Mouse (Mus musculus) megakaryocyte, adult 5-6 weeks (primary cell): Measurements from ENCODE around the gene Sphk1. TPM values are rescaled to one million over a fixed set of nuclear protein-coding genes. Genes with fewer than 3 reads are reported as not detected.
A peak's percentile ranks its signal among the peaks of the same experiment; 100 is the strongest.

ENCODE experiments used
- ATAC-seq: 2 replicates; pipeline ENCODE4 v1.8.0; 2016; ENCODE audit warnings: mild to moderate bottlenecking, inconsistent platforms; ENCODE audit not compliant: poor library complexity, severe bottlenecking
- total RNA-seq, 2 experiments: library from RNA; stranded (forward) in 1 of 2; stranded (reverse) in 1 of 2; fragments of 153-499, 151-499 nt in 1 of 2; fragments of 221-1000, 200-1000 nt in 1 of 2; gene quantifications; 2 replicates each; pipeline versions ENCODE4 v1.2.3 to v1.2.4; 2015 to 2017

The Sphk1 gene
- total RNA-seq, 2 experiments from 2014 or later: 0.60 to 1.7 TPM

DNA sequence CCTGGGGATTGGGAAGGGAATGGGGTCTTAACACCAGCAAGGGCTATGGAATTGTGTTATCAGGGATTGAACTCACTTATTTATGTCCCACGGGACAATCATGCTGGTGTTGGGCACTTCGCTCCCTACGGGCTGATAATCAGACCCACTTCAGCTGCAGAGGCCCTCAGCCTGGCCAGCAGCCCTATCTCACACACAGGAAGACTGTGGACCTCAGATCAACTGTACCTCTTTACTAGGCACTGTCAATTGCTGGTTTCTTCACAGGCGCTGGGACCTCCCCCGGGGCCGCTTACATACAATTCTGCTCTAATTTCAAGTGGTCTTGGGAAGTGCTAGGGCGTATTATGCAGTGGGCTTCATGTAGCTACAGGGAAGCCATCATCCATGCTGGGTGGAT, 6.0 kb downstream of the Sphk1 start:
- ATAC-seq: no peak

DNA sequence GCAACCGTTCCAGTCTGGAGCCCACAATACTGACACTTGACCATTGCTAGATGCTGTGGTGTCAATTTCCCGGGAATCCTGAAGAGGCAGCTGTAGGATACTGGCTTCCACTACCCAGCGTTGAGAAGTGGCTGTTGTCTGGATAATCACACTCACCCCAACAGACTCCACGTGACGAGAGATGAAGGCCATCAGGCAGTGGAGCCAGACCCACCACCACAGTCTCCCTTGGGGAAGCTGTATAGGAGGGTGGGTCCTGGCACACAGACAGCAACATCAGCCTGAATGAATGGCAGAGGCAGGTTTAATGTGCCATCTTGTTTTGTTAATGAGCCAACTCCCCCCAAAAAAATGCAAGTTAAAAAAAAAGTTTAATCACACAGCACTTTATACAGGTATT, 6.7 kb downstream of the Sphk1 start:
- no peak for ATAC-seq

DNA sequence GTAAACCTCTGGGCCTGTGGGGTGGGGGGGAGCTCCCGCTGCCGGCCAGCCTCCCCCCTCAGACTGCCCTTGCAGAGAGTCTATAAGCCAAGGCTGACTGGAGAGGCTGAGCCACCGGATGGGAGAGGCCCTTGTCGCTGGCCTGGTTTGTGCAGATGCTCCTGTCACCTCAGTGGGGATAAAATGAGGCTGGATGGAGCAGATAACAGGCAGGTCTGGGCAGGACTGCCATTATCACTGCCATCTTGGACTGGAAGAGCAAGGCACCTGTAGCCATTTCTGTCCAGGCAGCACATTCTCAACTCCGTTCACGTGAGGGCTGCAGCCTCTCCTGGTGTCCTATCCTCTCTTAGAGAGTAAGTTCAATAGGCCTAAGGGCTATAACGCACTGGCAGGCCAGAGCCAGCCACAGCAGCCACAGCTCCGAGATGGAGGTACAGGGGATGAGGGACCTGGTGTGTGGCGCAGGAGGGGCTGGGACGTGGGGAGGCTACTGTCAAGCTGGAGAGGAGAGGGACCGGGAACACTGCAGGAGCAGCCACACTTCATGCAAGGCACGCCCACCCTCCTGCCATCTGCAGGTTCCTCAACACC, 7.5 kb downstream of the Sphk1 start:
- ATAC-seq: no peak

GRCm38 (mm10) chr11:116541183-116541582, 10.5 kb downstream of the Sphk1 start:
- no peak for ATAC-seq

DNA sequence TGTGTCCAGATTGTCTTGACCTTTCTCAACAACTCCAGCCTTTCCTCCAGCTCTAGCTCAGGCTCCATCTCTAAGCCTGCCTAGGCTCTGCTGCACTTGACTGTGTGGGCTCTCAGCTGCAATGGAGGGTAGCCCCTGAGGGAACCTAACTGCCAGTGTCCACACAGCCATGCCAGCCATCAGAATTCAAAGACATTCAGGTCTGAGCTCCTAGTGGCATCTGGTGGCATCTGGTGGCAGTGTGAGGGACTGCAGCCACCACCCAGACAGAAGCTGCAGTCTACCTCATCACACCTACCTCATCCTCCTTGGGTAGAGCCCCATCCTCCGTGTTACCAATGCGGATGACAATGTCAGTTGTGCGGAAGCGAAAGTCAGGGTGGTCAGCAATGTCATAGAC, 12.4 kb downstream of the Sphk1 start:
- ATAC-seq: peak; percentile 54

DNA sequence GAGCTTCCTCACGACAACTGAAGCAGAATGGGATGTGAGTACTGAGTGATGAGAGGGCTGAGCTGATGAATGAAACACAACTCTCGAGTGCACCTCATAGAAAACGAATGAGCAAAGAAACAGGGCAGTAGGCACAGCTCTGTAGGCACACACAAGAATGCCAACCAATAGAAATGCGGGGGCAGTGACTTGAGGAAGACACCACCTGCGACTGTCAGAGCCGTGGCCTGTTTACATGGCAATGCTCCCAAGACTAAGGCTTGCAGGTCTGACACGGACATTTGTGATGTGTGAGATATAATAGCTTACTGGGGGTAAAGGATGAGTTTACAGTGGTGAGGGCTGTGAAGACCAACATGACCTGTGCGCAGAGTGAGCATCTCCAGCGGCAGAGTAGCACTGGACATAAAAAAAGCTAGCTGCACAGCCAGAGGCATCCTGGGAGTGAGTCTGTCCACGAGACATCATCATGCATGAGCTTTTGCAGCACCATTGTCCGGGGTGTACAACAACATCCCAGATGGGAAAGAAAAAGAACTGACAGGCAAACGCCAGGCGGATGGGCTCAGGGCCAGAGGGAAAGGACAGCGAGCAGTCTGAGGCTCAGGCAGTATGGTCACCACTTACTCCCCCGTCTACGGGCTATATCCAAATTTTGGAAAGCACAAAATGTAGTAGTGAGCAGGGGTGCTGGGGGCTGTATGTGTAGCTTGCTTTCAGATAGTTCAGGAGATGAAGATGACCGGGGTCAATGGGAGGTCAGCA, 16.8 kb downstream of the Sphk1 start:
- ATAC-seq: no peak

DNA sequence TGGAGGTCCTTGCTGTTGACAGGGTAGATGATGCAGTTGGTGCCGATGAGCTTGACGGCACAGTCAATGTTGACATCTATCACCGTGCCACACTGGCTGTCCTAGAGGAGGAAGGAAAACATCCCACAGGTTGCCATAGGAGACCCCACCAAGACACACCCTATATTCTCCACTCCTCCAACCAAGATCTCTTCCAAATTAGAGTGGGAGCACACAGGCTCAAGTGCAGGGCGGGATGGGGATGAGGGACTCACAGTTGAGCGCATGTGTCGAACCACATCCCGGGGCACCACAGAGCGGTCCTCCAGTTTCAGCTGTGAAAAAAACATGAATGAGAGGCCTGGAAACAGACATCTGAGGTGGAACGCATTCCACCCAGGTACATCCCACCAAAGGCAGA, 18.1 kb downstream of the Sphk1 start:
- no peak for ATAC-seq

DNA sequence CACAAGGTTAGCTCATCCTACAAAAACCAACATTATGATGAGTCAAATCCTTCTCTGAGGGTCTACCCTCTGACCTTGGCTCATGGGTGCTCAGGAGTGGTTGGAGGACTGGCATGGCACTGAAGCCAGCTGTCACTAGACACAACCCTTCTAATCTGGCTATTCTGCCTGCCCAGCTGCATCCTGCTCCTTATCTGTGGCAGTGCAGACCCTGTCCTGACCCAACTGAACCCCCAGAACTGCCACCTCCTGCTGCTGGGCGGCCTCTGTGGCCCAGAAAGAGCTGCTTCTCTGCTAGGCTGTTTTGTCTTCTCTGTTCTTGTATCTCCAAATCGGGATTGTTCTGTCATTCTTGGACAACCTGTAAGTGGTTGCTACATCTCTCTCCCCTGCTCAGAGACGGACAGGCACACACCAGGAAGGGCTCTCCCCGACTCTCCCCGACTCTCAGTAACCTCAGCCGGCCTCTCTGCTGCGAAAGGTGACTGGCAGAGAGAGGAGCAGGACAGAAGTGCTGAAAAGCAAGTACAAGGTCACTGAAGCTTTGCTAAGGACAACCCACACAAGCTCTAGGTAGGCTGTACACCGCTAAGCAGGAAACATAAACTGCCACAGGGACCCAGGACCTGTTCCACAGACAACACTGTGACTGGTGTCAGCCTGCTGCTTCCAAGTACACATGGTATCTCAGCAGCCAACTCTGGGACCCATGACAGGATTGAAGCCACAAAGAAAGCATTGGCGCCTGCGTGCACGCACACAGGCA, 18.7 kb downstream of the Sphk1 start:
- no peak for ATAC-seq

GRCm38 (mm10) chr11:116550748-116551147, 20.0 kb downstream of the Sphk1 start:
- ATAC-seq: no peak

GRCm38 (mm10) chr11:116552194-116552593, 21.5 kb downstream of the Sphk1 start:
- no peak for ATAC-seq

GRCm38 (mm10) chr11:116554171-116554878, 23.6 kb downstream of the Sphk1 start:
- peak; percentile 72 for ATAC-seq

DNA sequence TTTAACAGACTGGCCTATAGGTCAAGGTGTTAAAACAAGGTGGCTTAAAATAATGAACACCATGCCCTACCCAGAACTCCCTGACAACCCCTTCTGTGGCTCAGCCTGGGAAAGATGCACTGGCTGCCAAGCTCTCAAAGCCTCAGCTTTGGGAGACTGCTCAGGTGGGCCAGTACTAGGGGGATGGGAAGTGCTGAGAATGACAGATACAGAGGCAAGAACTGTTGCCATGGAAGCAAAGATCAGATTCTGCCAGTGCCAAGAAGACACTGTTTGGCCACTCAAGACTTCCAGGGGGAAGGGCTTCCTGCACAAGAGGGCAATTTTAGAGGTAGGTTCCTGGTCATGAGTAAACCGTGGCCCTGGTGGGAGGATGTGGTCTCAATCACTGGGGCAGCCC, 24.8 kb downstream of the Sphk1 start:
- ATAC-seq: no peak

DNA sequence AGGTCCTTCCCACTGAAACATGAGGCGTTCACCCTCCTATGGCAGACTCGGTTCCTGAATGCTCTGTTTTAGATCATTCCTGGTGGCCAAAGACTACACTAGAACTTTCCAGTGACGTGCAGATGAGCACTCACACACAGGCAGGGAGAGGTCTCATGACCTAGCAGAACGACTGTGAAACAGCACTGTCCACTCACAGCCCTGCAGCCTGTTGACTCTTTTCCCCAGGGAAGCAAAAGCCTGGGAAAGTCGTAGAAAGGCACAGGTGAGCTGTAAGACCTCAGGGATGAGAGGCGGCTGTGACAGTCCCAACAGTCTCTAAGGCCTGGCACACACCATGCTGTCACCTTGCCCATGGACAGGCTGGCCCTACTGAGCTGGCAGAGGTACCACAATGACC, 25.6 kb downstream of the Sphk1 start:
- no peak for ATAC-seq

GRCm38 (mm10) chr11:116565283-116566041, 34.7 kb downstream of the Sphk1 start:
- no peak for ATAC-seq

- no peak for ATAC-seq
Observed at GRCm38 (mm10) chr11:116567531-116567930, 36.8 kb downstream of the Sphk1 start.

- no peak for ATAC-seq
Observed at GRCm38 (mm10) chr11:116570821-116571220, 40.1 kb downstream of the Sphk1 start.

DNA sequence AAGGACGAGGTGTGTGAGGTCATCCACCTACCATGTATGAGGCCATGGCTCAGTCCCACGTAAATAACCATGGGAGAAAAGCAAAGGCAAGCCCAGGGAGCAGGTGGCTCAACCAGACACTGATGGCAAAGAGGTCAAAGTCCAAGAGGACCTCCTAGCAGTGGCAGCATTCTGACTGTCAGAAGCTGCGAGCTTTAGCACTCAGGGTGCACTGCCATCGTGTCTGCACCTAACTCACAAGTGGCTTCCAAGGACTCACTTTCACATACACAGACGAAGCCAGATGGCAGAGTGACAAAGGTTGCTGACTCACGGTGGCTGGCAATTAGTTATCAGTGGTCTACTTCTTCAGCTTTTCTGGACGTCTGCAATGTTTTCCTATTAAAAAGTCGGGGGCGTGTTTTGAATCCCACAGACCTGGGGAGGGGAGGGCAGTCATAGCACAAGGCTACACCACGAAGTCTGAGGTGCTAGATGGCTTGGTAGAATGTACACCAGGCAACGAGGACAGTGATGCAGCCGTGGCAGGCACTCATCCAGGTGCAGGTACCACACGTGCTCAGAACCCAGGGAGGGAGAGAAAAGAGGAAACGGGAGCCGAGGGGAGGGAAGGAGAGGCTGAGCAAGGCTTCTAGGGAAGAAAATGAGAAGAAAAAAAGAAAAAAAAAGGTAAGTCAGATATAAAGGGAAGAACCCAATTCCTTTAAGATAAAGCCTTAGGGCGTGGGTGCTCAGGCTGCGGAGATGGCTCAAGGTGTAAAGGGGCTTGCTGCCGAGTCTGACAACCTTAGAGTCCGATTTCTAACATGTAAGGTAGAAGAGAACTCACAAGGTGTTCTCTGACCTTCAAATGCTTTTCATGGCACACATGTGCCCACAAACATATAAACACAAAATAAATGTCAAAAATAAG, 41.3 kb downstream of the Sphk1 start:
- ATAC-seq: no peak

- no peak for ATAC-seq
Observed at GRCm38 (mm10) chr11:116572756-116573543, 42.2 kb downstream of the Sphk1 start.

- ATAC-seq: no peak
Observed at GRCm38 (mm10) chr11:116574486-116574885, 43.8 kb downstream of the Sphk1 start.
